Mouse (Mus musculus): Measurements from ENCODE around the gene Fat1. TPM values are rescaled to one million over a fixed set of nuclear protein-coding genes. Genes with fewer than 3 reads are reported as not detected.

Fat1 gene
- polyA plus RNA-seq, 1 experiment from 2014 or later, result 8.6 TPM

DNA sequence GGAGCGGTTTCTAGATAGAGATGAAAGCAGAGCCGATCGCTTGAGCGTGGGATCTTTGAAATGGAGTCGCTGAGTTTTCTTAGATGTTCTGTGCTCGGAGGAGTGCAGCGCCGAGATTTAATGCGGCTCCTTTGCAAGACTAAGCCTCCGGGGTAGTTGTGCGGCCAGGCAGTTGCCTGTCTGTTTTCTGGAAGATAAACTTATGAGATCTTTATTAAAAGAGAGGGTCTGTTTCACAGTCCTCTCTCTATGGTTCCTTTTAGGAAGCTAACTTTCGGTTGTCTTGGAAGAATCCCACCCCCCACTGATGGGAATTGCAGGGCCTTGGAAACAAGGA, 3.4 kb downstream of the Fat1 start:
- peak overlapping the region; percentile 75 for H3K4me2 ChIP-seq (replicated peaks; ENCODE audit: low read depth)
- H3K36me3 ChIP-seq (ENCODE audit: control insufficient read depth, insufficient read depth, low read length), result peaks cover 2% of the 10 kb centered on the region; the same call in 1 of the 2 replicates
- WGBS, result 0% methylated on average over 12 of the region's 12 CpGs
- H3K4me1 ChIP-seq (replicated peaks; ENCODE audit: control insufficient read depth, insufficient read depth), result 0 out of 2 replicates have a peak, but pooled peaks cover 2% of the 10 kb centered on the region
- H3K9ac ChIP-seq (ENCODE audit: low read length), result peak overlapping the region; percentile 80
- ATAC-seq (ENCODE audit: low FRiP score, low TSS enrichment) (no peak), DNase-seq (ENCODE audit: low spot score) (no peak)
- no peaks in the 10 kb centered on the region for H3K27me3 ChIP-seq (ENCODE audit: control insufficient read depth, insufficient read depth, low read length)
- TF ChIP-seq EP300 (optimal IDR thresholded peaks at IDR 0.05) (no peak), CTCF (IDR thresholded peaks at IDR 0.05; ENCODE audit: low read depth) (no peak)
- peak overlapping the region; percentile 83 for H3K27ac ChIP-seq (replicated peaks)
- peak overlapping the region; percentile 78 for H3K4me3 ChIP-seq (ENCODE audit: low read depth, low read length)
- H3K9me3 ChIP-seq (ENCODE audit: control insufficient read depth, low read length), result no peaks in the 10 kb centered on the region

GRCm38 (mm10) chr8:44945577-44945976, 10.3 kb downstream of the Fat1 start:
- Histone ChIP-seq H3K4me3 (ENCODE audit: low read depth, low read length) (no peak overlapping the region), H3K9ac (ENCODE audit: low read length) (no peak overlapping the region), H3K4me1 (replicated peaks; ENCODE audit: control insufficient read depth, insufficient read depth) (no peaks in the 10 kb centered on the region), H3K27ac (replicated peaks) (no peak overlapping the region), H3K9me3 (ENCODE audit: control insufficient read depth, low read length) (no peaks in the 10 kb centered on the region), H3K36me3 (ENCODE audit: control insufficient read depth, insufficient read depth, low read length) (peaks cover 4% of the 10 kb centered on the region), H3K4me2 (replicated peaks; ENCODE audit: low read depth) (no peak overlapping the region), H3K27me3 (ENCODE audit: control insufficient read depth, insufficient read depth, low read length) (no peaks in the 10 kb centered on the region)
- no peak for DNase-seq (ENCODE audit: low spot score)
- 82% methylated on average over 4 of the region's 4 CpGs for WGBS
- TF ChIP-seq CTCF (IDR thresholded peaks at IDR 0.05; ENCODE audit: low read depth) (no peak), EP300 (optimal IDR thresholded peaks at IDR 0.05) (no peak)
- no peak for ATAC-seq (ENCODE audit: low FRiP score, low TSS enrichment)

DNA sequence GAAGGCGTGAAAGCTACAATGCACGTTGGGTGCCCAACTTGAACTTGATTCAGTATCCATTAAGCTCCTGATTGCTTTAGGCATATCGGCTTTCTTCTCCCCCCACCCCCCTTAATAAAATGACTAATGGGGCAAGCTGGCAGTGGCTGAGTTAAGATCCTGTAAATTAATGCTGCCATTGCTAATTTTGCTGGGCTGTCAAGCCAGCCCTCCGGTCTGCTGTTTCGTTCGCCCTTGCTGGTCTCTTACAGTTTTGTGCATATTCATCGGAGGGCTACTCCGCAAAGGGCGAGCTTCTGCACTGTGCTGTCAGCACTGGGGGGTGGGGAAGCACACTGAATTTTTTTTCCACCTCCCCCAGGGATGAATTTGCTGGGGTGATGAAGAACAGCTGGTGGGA, 13.3 kb downstream of the Fat1 start:
- Histone ChIP-seq H3K4me3 (ENCODE audit: low read depth, low read length) (no peak overlapping the region), H3K36me3 (ENCODE audit: control insufficient read depth, insufficient read depth, low read length) (peaks cover 32% of the 10 kb centered on the region), H3K9me3 (ENCODE audit: control insufficient read depth, low read length) (no peaks in the 10 kb centered on the region), H3K4me2 (replicated peaks; ENCODE audit: low read depth) (no peak overlapping the region), H3K4me1 (replicated peaks; ENCODE audit: control insufficient read depth, insufficient read depth) (no peaks in the 10 kb centered on the region), H3K27me3 (ENCODE audit: control insufficient read depth, insufficient read depth, low read length) (no peaks in the 10 kb centered on the region), H3K27ac (replicated peaks) (no peak overlapping the region), H3K9ac (ENCODE audit: low read length) (no peak overlapping the region)
- no peak for ATAC-seq (ENCODE audit: low FRiP score, low TSS enrichment)
- WGBS, result 62% methylated on average over 9 of the region's 9 CpGs
- TF ChIP-seq EP300 (optimal IDR thresholded peaks at IDR 0.05) (no peak), CTCF (IDR thresholded peaks at IDR 0.05; ENCODE audit: low read depth) (no peak)
- DNase-seq (ENCODE audit: low spot score), result no peak

GRCm38 (mm10) chr8:44960455-44960854, 25.2 kb downstream of the Fat1 start:
- ATAC-seq (ENCODE audit: low FRiP score, low TSS enrichment), result no peak
- H3K9me3 ChIP-seq (ENCODE audit: control insufficient read depth, low read length), result no peaks in the 10 kb centered on the region
- no peaks in the 10 kb centered on the region for H3K27me3 ChIP-seq (ENCODE audit: control insufficient read depth, insufficient read depth, low read length)
- TF ChIP-seq EP300 (optimal IDR thresholded peaks at IDR 0.05) (no peak), CTCF (IDR thresholded peaks at IDR 0.05; ENCODE audit: low read depth) (no peak)
- H3K9ac ChIP-seq (ENCODE audit: low read length), result no peak overlapping the region
- H3K36me3 ChIP-seq (ENCODE audit: control insufficient read depth, insufficient read depth, low read length), result no peaks in the 10 kb centered on the region; the same call in 1 of the 2 replicates
- no peaks in the 10 kb centered on the region for H3K4me1 ChIP-seq (replicated peaks; ENCODE audit: control insufficient read depth, insufficient read depth)
- H3K4me2 ChIP-seq (replicated peaks; ENCODE audit: low read depth), result no peak overlapping the region
- no peak overlapping the region; the same call in 1 of the 2 replicates for H3K27ac ChIP-seq (replicated peaks)
- no peak for DNase-seq (ENCODE audit: low spot score)
- H3K4me3 ChIP-seq (ENCODE audit: low read depth, low read length), result no peak overlapping the region
- 49% methylated on average over 10 of the region's 10 CpGs for WGBS

DNA sequence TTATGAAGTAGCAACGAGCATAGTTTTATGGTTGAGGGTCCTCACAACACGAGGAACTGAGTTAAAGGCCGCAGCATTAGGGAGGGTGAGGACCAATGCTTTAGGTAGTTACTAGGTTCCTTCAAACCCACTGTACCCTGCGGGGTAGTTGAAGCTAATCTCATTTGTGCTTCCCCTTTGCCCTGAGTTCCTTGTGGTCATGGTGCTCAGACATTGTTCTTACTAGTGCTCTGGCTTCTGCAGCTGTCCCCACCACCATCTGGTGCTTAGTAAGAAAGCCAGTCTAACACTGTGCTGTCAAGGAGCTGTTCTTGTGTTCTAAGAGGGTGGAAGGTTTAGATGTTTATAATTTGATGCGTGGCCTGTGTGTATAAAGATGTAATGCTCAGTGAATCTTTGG, 25.7 kb downstream of the Fat1 start:
- Histone ChIP-seq H3K27me3 (ENCODE audit: control insufficient read depth, insufficient read depth, low read length) (no peaks in the 10 kb centered on the region), H3K9ac (ENCODE audit: low read length) (no peak overlapping the region), H3K9me3 (ENCODE audit: control insufficient read depth, low read length) (no peaks in the 10 kb centered on the region), H3K4me3 (ENCODE audit: low read depth, low read length) (no peak overlapping the region), H3K27ac (replicated peaks) (no peak overlapping the region; the same call in 1 of the 2 replicates), H3K36me3 (ENCODE audit: control insufficient read depth, insufficient read depth, low read length) (no peaks in the 10 kb centered on the region; the same call in 1 of the 2 replicates), H3K4me2 (replicated peaks; ENCODE audit: low read depth) (no peak overlapping the region), H3K4me1 (replicated peaks; ENCODE audit: control insufficient read depth, insufficient read depth) (no peaks in the 10 kb centered on the region)
- ATAC-seq (ENCODE audit: low FRiP score, low TSS enrichment), result no peak
- DNase-seq (ENCODE audit: low spot score), result no peak
- TF ChIP-seq EP300 (optimal IDR thresholded peaks at IDR 0.05), result no peak
- TF ChIP-seq CTCF (IDR thresholded peaks at IDR 0.05; ENCODE audit: low read depth), result no peak
- WGBS, result 71% methylated on average over 5 of the region's 5 CpGs

DNA sequence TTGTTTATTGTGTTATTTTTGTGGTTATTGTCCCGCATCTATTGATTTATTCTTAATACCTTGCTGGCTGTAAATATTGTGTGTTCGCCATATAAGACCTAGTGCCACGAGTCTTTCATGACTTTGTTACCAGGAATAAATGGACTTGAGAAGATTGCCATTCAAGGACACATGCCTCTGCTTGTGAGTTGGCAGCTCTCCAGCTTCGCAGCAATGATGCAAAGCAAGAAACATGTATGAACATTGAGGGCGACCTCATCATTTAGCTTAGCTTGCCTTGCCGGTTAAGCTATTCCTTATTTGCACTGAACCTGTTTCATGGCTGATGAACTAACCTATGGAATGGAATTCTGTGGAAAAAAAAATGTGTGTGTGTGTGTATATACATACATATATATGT, 26.2 kb downstream of the Fat1 start:
- H3K4me3 ChIP-seq (ENCODE audit: low read depth, low read length), result no peak overlapping the region
- ATAC-seq (ENCODE audit: low FRiP score, low TSS enrichment), result no peak
- H3K9me3 ChIP-seq (ENCODE audit: control insufficient read depth, low read length), result no peaks in the 10 kb centered on the region
- peak; percentile 40 for DNase-seq (ENCODE audit: low spot score)
- H3K4me2 ChIP-seq (replicated peaks; ENCODE audit: low read depth), result no peak overlapping the region
- H3K27me3 ChIP-seq (ENCODE audit: control insufficient read depth, insufficient read depth, low read length), result no peaks in the 10 kb centered on the region
- H3K36me3 ChIP-seq (ENCODE audit: control insufficient read depth, insufficient read depth, low read length), result no peaks in the 10 kb centered on the region; the same call in 1 of the 2 replicates
- no peak for TF ChIP-seq CTCF (IDR thresholded peaks at IDR 0.05; ENCODE audit: low read depth)
- TF ChIP-seq EP300 (optimal IDR thresholded peaks at IDR 0.05), result no peak
- 42% methylated on average over 6 of the region's 6 CpGs for WGBS
- no peak overlapping the region for H3K9ac ChIP-seq (ENCODE audit: low read length)
- H3K27ac ChIP-seq (replicated peaks), result no peak overlapping the region
- no peaks in the 10 kb centered on the region for H3K4me1 ChIP-seq (replicated peaks; ENCODE audit: control insufficient read depth, insufficient read depth)

Measured in stomach, postnatal 0 days (tissue).